Mouse (Mus musculus): ENCODE measurements around the gene Ubash3b.

The Ubash3b gene

DNA sequence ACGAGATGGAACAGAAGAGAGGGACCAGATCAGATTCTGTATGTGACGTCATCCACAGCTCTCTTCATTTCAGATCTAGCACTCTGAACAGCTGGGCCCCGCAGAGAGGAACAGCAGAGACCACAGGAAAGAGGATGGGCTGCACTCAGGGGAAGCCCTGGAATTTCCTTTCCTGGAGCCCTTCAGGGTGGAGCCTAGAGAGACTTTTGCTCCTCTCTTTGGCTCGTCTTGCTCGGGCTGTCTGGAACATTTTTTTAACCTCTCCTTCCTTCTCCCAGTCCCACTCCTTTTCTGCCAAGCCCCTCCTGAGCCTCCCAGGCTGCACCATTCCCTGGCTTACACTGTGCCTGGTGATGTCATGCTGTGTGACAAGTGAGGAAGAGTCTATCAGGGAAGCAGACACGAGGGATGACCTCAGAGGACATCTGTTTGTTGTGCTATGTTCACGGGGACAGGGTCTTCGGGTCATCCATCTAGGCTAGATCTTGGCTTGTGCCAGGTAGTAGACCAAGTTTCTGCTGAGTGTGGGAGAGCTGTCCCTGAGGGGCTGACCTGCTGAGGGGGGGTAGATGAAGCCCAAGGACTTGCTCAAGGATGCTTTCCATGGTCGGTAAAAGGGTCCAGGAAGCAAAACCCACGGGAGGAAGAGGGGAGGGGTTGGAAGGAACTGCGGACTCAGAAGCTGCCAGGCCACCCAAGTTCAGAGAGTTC, 77.2 kb downstream of the Ubash3b start:
- DNase-seq: peak; percentile 53

DNA sequence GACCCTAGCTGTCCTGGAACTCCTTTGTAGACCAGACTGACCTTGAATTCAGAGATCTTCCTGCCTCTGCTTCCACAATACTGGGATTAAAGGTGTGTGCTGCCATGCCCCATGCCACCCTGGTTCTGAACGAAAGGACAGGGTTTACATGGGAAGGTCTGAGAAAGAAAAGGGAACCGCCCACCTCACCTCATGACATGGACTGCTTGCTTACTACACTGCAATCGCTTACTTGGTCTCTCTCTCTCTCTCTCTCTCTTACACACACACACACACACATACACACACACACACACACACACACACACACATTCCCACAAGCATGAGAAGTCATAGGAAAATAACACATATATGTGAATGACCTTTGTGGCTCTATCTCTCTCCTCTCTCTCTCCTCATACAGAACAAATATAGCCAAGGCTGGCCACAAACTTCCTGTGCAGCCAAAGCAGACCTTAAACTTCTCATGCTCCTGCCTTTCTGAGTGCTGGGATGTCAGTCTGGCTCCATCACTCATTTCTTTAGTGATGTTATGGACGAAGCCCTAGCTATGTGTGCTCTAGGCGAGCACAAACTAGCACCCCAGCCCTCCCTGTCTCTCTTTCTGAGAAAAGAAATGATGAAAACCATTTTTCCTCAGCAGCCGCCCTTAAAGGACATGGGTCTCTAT, 78.0 kb downstream of the Ubash3b start:
- DNase-seq: no peak

DNA sequence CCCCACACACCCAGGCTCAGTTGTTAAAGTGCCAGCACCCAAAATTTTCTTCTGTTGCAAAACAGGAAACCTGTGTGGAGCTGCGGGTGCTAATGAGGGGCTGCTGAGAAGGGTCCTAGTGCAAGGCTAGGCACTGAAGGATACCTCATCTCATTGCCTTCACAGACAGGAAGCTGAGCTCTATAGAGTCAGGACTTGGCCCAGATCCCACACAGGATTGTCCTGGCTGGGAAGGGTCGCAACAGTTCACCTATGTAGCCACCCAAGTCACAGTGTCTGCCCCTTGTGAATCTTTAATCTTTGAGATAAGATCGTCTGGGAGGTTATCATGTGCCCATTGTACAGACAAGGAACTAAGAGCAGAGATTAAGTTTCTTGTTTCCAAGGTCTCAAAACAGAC, 78.6 kb downstream of the Ubash3b start:
- DNase-seq: no peak

DNA sequence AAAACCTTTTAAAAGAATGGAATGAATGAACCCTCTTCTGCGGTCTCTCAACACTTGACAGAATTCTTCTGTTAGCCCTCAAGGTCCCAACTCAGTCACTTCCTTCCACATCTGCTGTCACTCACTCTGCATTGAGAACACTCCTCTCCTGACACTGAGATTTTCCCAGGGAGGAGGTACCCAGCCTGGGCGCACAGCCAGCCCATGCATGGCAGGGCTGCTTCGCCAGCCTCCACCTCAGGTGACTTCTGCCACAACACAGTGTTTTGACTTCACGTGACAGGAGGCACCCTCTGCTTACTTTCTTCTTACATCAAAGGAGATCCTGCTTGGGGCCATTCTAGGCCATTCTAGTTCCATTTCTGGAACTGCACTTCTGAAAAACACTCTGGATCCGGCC, 80.6 kb downstream of the Ubash3b start:
- no peak for DNase-seq

DNA sequence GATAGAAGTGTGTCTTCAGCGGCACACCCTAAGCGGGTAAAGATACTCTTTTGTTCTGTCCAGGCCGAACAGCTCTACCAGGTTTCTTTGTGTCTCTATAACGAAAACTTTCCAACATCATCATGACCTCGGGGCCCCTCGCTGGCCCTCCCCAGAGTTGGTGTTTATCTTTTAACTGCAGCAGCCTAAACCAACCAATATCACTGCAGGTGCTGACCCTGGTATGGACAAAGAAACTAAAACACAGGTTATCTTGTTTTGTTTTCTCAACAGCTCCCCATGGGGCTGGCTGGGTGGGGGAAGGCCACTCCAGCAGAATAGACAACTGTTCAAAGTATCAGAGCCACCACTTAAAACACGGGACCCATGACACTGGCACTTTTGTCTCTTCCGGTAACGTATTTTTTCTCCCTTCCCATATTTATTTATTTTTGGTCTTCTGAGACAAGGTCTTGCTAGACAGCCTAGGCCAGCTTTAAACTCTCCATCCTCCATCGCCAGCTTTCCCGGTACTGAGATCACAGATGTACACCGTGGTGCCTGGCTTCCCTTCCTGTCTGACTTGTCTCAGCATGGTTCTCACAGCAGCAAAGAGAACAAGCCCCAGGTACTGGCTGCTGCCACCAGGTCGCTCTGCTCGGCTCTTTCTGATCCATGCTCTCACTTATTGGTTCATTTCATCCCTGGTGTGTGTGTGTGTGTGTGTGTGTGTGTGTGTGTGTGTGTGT, 81.9 kb downstream of the Ubash3b start:
- no peak for DNase-seq

DNA sequence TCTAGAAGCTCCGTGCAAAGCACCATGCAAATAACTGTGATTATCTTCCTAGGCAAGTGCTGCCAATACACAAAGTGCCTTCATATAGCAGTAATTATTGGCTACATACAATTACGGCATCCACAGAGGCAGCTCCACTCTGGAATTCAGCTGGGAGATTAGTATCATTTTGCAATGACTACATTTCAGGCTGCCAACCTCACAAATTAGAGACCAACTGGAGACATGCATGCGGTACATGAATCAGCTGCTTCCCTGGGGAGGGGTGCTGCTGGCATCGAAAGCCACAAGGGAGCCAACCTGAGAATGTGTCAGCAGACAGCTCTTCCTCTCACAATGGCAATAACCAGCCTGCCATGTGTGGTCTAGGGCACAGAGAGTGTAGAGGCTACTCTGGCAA, 83.3 kb downstream of the Ubash3b start:
- DNase-seq: peak; percentile 67

DNA sequence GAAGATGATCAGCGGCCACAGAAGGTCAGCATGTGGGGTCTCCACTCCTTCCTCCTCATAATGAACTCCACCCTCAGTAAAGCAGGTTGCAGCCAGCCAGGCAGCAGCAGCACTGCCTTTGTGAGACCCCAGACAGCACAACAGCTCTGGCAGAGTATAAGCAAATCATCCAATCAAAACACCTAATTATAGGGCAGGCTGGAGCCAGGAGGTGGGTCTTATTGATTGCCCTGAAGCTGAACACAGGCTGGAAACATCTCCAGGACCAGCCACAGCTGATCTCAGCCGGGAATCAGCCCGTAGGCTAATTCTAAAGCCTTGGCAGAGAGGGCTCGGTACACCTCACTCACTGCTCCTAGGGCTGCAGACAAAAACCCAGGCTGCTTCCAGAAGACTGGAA, 85.3 kb downstream of the Ubash3b start:
- DNase-seq: no peak

DNA sequence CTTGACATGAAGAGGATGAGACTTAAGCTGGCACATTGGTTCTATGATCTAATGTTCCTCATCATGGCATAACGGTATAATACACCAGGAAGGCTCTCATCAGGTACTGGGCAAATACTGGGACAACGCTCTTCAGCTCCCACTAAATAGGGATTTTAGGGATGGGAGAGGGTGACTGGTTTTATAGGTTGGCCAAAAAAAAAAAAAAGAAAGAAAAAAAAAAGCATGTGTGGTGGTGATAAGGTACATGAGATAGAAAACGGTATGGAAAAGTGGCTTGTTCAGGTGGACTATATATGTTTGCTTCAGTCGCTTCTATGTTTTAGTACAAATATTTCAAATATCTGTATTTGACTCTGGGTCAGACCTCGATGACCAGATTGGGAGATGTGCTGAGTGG, 86.0 kb downstream of the Ubash3b start:
- DNase-seq: no peak

DNA sequence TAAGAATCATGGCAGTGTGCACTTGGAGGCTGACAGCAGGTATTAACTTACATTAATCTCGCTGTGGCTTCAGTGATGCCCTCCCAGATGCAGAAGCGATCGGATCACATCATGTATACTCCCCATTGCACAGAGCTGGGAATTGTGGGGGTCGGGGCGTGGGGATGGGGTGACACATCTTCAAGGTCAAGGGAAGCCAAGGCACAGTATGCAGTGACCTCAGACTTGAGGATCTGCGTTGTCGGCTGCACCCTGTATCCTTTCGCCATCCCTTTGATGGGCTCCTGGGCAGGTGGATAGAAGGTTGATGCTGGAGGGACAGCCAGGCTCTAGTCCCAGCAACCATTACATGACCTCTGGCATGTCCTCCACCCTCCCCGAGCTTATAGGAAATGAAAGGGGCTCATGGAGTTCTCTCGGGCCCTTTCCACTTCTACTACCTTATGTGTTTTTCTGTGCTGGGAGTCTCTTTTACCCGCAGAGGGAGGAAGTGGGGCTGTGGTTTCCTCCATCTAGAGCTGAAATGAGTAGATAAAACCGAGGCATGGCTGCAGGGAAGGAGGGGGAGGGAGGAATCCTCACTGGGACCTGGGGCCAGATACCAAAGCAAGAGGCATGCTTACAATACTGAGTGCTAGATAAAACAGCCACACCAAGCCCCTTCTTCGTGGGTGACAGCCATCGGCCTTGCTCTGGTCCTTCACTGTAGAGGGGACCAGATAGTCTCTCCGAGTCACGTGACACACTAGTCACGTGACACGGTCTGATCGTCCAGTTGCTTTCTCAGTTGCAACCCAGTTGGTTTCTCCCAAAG, 88.1 kb downstream of the Ubash3b start:
- no peak for DNase-seq

DNA sequence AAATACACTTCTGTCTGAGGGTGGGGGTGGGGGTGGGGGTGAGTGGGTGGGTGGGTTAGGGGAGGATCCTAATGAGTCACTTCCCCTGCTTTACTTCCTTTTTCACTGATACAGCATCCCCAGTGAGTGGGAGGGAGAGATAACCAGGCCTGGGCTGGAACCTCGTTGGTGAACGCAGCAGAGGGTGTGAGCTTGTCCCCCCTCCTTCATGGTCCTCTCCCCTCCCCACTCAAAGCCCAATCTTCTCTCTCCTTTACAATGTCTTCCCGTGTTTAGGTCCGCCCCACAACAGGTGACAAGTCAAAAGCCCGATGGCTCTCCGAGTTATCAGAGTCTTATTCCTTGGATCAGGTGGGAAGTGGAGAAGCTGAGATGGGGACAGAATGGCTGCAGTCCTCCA, 88.7 kb downstream of the Ubash3b start:
- DNase-seq: no peak

DNA sequence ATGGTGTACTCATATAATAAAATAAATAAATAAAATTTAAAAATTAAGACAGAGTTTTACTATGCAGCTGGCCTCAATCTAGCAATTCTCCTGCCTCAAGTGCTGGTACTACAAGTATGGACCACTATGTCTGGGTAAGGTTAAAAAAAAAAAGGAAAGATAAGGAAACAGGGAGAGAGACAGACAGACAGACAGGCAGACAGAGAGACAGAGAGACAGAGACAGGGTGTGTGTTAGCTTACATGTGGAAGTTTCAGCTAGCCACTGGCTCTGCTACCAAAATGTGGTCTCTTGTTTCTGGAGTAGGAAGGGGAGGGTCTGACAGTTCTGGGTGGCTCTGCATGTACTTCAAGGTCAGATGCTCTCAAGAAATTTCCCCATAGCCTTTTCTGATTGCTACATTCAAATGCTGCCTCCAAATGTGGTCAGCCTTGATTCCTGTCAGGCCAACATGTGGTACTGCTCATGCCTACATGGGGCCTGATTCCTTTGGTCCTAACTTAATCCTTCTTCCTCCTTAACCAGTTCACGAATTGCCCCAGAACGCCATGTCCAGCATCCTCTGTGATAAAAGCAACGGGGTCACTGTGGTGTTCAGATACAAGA, 89.5 kb downstream of the Ubash3b start:
- no peak for DNase-seq

DNA sequence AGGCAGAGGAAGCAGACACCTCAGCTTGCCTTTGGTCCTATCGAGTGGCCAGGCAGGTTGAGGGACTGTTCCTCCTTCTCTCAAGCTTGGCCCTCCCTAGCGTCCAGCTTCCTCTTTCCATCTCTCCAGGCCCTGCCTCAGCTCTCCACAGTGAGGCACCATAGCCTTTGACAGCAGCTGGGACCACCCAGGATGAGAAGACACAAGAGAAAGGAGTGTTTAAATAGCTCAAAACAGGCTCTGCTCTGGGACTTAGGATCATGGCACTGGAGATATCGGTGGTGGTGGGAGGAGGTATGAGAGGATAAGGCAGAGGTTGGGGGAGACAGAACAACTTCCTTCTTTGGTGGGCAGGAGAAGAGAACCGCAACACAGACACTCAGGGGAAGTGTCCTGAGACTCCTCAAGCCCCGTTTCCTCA, 90.7 kb downstream of the Ubash3b start:
- DNase-seq: no peak

DNA sequence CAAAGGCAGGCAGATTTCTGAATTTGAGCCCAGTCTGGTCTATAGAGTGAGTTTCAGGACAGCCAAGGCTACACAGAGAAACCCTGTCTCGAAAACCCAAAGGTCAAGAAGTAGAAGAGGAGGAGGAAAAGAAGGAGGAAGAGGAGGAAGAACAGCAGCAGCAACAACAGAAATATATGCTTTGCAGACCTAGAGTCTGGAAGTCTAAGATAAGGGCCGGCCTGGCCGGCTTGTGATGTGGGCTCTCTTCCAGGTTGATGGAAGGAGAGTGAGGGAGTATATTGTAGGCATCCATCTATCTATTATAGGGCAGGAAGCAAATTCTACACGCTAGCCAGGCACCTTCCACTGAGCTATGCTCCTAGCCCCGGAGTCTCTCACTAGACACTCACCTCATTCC, 92.0 kb downstream of the Ubash3b start:
- no peak for DNase-seq

DNA sequence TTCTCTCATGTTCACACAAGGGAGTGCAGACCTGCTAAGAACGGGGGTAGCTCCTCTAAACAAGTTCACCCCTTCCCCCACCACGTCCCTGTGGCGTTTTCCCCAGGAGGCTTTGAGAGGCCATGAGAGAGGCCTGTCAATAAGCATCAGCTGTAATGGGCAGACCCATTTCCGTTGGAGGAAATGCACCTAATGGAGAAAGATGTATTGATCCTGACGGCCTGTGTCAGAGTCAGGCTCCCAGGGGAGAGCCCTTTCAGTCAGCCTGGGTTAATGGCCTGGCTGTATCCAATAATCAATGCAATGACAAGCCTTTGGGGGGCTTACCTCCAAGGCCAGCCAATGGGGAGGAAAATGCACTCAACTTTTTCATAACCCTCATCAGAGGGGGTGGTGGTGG, 100.1 kb downstream of the Ubash3b start:
- no peak for DNase-seq

DNA sequence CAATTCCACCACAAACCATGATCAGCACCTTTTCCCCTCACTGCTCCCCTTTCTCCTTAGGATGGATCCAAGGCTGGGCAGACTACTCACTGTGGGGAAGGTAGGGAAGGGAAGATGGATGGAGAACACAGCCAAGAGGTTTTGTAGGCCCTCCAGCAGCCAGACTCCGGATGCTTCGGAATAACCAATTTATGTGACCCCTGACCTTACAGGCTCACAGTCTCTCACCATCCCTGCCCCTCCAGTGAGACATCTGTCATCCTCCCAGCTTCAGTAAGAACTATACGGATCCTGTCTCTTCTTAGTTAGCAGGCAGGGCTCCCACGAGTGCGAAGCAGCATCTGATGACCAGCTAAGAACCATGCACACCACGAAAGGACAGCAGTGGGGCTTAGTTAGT, 100.9 kb downstream of the Ubash3b start:
- no peak for DNase-seq

DNA sequence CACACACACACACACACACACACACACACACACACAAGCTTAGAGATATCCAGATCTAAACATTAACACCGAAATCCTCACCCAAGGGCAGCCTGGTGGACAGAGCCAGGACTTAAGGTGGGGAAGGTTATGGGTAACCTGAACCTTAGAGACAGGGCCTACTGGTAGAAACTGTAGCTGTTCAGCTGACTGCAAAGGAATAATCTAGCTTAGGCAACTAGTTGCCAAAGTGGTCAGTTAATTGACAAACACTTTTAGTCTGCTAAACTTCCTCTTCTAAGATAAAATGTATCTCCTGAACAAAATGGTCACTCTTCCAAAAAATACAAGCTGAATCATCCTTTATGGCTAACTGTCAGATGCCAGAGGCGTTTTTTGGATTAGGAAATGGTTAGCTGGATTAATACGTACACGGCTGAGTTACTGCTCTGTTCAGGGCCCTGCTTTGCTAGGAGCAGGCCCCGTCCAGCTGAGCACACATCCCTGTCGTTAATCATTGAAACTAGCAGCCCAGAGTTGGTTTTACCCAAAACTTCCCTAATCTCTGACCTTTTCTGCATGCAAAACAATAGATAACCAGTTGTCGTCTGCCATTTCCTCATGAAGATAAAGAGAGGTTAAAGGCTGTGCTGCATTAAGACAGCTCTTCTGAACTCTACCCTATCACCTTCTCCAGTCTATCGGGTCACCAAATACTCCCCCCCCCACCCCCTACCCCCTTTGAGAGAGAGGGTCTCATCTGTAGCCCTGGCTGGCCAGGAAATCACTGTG, 102.5 kb downstream of the Ubash3b start:
- no peak for DNase-seq

DNA sequence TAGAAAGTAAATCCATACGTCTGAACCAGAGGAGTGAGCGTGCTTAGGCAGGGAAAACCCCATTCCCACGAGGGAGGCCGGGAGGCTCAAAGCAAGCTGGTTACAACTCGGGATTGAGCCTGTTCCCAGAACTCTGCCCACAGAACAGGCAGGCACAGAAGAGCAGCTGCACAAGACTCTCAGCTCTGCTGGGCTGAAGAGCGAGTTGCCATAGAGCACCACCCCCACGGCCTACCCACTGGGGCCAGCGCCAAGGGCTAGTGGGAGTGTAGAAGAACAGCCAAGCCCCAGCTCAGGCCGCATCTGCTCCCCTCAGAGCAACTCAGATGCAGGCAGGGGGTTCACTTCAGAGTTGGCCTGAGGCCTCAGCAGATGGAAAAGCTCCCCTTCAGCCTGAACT, 107.3 kb downstream of the Ubash3b start:
- peak; percentile 96 for DNase-seq

DNA sequence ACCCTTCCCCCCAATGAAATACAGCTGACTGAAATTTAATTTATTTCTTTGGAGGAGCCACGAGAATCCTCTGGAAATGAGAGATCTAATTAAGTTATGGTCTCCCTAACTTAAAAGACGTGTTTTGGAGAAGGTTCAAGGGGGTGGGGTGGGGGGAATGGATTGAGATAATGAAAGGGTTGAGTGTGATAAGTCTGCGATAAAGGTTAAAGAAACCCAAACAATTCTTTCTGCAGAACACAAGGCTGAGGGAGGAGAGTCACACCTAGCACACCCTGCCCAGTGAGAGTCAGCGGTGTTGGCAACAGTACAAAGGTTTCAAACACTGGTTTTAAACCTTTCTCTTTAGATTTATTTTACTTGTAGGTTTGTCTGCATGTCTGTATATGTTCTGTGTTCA, 108.0 kb downstream of the Ubash3b start:
- no peak for DNase-seq

DNA sequence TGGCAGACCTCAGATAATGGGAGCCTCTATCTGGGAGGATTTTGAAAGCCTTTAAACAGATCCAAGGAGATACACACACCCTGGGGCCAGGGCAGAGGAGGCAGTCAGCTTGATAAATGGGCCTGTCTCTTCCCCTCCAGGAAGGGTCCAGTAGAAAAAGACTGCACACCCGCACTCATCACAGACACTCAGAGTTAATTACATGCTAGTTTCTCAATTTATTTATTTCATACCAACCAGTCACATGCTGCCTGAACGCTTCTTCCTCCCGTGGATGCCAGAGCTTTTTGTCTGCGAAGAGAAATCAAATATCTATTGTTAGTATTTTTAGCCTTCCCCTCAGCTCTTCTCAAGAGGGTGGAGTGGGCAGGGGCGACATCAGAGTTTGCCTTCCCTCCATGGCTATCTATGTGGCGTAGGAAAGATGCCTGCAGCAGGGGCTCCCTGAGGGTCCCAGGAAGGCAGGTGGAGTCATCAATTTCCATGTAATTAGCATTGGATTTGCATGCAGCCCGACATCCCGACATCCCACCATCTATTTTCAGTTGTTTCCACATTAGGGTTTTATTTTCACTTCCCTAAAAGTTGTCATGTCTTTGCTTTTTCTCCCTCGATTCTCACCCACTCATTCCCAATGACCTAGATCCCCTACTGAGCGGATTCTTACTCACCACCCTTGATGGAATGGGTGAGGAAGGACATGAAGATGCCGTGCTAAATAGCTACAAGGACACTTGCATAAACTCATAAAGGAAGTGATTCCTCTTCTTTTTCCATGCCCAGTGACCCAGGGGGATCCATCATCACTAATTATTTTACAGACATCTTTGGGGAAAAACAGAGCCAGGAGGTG, 110.2 kb downstream of the Ubash3b start:
- DNase-seq: peak; percentile 27

DNA sequence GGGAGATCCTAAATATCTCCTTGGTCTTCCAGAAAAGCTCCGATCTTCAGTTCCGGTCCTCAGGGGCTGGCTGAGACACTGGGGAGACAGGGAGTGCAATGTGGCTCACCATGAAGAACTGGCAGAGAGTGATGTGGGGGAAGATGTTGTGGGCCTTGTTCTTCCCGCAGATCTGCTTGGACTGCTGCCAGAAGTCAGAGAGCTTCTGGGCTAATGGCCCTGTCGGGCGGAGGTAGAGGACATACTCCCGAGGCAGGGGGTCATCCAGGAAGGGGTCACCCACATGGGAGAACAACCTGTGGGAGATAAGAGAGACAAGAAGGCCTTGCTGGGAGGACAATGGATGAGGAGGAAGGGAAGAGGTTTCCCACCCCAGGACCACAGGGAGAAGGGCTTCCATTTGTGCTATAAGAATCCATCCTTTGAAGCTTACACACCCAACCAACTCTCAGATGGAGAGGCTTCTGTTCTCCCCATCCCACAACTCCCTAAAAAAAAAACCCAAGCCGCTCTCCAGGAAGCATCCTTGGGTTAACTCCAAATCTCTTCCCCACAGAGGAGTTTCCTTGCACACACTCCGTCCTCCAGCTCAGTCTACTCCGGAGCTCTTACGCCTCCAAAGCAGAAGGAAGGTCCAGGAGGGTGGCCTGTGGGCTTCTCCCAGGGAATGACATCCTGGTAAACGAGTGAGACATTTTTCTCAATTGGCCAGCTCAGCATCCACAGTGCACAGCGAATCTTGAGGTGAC, 111.0 kb downstream of the Ubash3b start:
- no peak for DNase-seq

Data from layer of hippocampus, adult 9-11 months (tissue).